Mouse (Mus musculus): ENCODE data around the gene Cks1b. TPM values are rescaled to one million over a fixed set of nuclear protein-coding genes. Genes with fewer than 3 reads are reported as not detected.
A peak's percentile ranks its signal among the peaks of the same experiment; 100 is the strongest.

Gene Cks1b
- 1.6 and 2.4 TPM in 2 replicates for total RNA-seq (2017)

DNA sequence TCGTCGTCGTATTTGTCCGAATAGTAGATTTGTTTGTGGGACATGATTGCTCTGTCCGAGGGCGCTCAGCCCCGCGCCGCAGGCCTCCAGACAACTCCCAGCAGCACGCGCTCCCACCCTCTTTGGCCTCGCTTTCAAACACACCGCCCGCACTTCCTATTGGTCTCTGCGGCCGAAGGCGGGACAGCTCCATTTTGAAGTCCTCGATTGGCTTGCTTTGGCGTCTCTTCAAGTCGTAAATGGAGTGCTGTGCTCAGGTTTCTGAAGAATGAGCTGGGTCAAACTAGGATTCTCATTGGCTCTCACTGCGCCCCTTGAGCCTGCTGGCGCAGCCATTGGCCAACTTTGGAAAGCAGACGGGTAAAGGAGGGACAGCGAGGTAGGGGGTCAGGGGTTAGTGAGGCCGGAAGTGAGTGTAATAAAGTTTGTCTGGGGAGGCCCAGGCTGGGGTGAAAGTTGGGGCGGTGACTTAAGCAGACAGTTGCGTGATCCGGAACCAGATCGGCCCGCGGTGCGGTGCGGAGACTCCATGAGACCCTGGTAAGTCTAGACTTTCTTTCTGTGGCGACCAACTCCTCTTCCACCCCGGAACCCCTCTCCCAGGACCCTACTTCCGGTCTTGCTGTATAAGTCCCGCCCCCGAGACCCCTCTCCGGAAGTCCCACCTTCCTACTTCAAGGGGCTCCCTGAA, at the start of gene Cks1b, which contains the start of gene Shc1:
TSS of gene Cks1b (minus strand) at position 214 of the 691 bp plus-strand sequence.
TSS of gene Shc1 (plus strand) at position 274 of the 691 bp plus-strand sequence.
- ATAC-seq (ENCODE audit: extremely low read depth, insufficient number of reproducible peaks, low FRiP score, poor library complexity, severe bottlenecking) = peak; percentile 91

DNA sequence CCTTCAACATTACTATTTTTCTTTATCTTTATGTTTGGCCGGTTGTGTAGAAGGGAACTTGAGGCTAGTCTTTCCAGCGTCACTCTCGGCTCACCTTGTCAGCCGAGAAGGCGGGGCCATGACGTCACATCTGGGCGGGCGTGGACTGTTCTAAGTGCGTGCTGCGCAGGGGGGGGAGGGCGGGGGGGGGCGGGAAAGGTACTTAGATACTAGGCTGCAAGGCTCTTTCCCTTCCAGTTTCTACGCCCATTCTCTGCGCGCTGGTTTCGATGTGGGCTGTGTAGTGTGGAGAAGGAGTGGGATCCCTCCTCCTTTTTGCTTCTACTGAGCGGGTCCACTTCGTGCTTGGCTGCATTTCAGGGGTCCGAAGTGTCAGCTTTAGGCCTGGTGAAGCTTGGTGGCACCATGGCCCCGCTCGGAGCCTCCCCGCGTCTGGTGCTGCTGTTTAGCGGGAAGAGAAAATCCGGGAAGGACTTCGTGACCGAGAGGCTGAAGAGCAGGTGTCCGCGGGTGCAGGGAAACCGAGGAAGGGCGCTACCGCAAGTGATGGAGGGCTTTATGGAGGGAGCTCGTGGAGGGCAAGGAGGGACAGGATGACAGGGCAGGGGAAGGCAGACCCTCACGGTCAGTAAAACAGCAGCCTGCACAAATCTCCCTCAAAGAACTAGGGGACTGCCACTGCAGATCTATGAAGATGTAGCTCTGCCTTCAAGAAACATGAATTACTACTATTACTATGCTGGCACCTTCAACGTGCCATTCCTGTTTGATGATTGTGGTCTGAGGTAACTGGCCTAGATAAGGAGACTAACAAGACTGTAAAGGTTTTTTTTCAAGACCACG, 41.0 kb upstream of the Cks1b start:
- peak; percentile 78 for ATAC-seq (ENCODE audit: extremely low read depth, insufficient number of reproducible peaks, low FRiP score, poor library complexity, severe bottlenecking)

DNA sequence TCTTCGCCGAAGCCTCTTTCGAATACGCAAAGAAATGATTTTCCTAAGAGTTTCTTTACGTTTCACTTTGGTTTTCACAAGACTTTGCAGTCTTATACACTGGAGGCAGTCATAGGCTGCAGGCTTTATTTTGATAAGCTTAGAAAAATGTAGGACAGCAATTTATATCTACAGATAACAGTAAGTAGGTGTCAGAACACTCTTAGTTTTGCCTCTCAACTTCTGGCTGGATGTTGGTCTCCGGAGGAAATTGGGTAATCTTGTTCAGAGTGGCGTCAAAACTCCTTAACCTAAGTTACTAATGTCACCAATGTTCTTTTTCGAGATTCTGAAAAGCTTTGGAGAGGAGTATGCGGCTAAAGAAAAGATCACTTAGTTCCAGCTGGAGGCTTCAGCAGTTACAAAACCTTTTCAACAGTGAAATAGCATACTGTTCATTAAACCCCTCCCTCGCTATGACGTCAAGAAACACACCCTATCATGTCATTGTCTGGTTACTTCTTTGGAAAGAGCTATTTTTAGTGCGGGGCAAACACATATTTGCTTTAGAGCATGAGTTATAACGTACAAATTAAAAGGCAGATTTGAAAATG, 40.3 kb upstream of the Cks1b start:
- ATAC-seq (ENCODE audit: extremely low read depth, insufficient number of reproducible peaks, low FRiP score, poor library complexity, severe bottlenecking) = peak; percentile 52

DNA sequence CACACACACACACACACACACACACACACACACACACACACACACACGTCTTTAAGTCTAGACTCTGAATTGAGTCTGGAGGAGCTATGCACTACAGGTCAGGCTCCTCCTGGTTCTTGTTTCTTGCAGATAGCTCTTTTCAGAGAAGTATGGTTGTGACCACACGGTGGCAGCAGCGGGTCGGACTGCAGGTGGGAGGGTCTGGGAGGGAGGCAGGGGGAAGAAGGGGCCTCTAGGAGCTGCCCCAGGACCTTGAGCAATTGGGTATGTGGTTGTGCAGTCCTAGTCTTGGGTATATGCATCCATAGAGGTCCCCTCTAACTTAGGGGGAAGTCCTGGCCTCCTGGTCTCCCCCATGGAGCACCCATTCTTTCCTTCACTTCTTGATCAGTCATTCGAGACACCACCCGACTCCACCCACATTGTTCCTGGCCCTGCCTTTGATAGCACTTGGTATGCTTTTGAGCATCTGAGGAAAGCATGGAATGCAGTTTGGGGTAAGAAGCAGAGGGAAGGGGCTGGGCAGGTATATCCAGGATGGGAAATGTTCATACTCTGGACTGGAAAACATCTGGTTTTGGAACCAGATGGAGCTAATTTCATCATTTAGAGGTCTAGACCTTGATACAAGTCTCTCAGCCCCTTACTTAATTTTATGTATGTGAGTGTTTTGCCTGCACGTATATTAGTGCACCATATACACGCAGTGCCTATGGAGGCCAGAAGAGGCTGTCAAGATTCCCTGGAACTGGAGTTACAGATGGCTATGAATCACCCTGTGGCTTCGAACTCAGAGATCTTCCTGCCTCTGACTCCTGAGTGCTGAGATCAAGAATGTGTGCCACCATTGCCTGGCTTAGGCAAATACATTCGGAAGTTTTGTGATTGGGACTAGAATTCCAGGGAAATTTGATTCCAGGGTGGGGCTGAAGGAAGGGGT, 38.8 kb upstream of the Cks1b start:
- ATAC-seq (ENCODE audit: extremely low read depth, insufficient number of reproducible peaks, low FRiP score, poor library complexity, severe bottlenecking) = peak; percentile 68

DNA sequence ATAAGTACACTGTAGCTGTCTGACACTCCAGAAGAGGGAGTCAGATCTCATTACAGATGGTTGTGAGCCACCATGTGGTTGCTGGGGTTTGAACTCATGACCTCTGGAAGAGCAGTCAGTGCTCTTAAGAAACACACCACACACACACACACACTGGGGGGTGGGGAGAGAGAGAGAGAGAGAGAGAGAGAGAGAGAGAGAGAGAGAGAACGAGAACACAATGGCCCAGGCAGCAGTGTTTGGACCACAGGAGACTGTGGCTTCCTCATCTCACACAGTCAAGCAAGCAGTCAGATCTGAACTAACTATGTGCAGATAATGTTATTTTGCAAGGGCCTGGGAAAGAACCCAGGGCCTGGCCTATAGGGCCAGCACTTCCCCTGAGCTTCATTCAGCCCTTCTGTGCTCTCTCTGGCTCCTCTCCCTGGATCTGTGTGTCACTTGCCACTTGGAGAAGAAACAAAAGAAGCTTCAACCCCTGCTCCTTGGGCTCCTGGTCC, 37.7 kb upstream of the Cks1b start:
- no peak for ATAC-seq (ENCODE audit: extremely low read depth, insufficient number of reproducible peaks, low FRiP score, poor library complexity, severe bottlenecking)

DNA sequence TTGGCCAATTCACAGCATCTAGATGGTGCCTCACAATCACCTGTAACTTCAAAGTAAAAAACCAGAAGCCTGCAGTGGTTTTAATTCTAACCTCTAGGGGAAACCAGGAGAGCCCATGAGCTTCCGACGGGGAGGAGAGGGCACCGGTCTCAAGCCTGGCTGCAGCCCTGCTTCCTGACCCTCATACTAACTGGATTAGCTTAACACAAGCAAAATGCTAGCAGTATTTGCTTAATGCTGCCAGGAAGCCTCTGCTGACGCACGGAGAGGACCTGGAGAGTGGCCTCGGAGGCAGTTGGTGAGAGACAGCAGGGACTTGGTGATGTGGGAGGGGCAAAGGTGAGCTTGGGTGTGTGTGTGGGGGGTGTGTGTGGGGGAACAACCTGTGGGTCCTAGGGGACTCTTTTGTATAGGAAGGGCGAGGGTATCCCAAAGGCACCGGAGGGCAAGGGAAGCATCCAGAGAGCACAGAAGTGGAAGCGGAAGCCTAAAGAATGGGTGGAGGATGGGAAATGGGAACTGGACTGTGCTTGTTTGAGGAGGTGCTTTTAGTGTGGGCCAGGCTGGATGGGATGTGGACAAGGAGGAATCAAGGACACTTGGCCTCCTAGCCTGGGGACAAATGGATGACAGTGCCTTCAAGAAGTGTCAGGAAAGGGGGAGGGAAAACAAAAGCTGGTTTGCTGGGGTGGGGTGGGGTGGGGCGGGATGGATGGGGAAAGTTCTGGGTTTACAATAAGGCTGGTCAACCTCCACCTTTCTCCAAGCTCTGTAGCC, 36.4 kb upstream of the Cks1b start, which contains the start of gene Pmvk:
TSS of gene Pmvk (plus strand) at position 141 of the 777 bp plus-strand sequence.
- ATAC-seq (ENCODE audit: extremely low read depth, insufficient number of reproducible peaks, low FRiP score, poor library complexity, severe bottlenecking) = no peak

DNA sequence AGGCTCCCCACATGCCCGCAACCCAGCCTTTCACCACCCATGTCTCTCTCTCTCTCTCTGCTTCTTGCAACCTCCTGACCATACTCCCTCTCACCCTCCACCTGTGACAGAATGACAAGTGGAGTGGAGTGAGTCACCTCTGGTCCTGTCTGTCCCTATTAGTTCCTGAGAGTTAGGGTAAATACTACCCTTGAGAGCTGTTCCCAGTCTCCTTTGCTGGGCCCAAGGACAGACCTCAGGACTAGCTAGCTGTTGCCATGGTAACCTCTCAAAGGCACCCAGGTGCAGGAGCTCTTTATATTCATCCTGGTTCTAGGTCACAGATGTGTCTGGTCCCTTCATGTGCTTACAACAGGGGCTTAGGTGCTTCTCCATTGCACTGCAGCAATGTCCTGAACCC, 33.7 kb upstream of the Cks1b start:
- no peak for ATAC-seq (ENCODE audit: extremely low read depth, insufficient number of reproducible peaks, low FRiP score, poor library complexity, severe bottlenecking)

DNA sequence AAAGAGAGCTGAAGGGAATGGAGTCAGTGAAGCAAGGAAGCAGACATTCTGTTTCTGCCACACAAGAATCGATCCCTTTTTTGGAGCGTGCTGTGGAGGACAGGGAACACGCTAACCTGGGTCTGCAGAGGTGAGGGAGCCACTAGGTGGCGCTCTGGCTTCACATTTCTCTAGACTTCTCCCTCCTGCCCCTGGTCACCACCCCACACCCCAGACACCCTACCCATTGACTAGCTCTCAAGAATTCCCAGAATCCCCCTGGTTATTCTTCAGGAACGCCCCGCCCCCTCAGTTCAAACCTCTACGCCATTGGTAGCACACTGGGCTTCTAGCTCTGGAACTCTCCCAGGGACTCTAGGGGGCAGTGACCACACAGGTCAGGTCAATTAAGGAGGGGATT, 31.4 kb upstream of the Cks1b start:
- peak; percentile 61 for ATAC-seq (ENCODE audit: extremely low read depth, insufficient number of reproducible peaks, low FRiP score, poor library complexity, severe bottlenecking)

DNA sequence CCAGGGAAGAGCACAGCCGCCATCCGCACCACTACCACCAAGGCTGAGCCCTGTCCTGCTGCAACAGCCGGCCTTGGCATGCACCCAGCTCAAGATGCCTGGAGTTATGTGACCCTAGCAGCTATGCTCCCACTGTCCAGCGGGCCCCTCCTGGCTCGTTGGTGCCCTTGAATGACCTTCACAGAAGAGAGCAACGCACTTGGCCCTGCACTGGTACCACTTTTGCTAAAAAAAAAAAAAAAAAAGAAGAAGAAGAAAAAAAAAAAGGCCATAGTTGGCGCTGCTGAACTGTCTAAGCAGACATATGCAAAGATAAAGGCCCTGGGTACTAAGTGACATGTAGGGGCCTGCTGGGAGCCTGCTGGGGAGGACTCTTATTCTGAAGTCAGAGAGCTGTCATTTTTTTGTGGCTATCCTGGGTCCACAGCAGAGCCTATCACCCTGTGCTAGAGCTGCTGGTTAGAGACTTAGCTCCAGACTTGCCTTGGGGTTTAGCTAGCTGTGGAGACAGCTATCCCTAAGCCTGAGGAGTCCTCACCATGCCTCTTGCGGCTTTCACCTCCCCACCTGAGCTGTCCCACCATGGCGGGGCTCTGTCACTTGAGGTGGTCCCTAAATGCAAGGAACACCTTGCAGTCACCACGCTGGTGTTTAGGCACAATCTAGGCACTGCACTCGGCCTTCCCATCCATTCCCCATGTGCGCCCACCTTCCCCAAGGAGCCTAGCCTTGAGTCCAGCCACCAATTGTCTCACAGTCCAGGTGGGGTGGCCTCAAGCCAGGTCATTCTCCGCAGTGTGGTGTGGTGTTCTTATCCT, 30.7 kb upstream of the Cks1b start:
- peak; percentile 24; the same call in 1 of the 2 replicates for ATAC-seq (ENCODE audit: extremely low read depth, insufficient number of reproducible peaks, low FRiP score, poor library complexity, severe bottlenecking)

DNA sequence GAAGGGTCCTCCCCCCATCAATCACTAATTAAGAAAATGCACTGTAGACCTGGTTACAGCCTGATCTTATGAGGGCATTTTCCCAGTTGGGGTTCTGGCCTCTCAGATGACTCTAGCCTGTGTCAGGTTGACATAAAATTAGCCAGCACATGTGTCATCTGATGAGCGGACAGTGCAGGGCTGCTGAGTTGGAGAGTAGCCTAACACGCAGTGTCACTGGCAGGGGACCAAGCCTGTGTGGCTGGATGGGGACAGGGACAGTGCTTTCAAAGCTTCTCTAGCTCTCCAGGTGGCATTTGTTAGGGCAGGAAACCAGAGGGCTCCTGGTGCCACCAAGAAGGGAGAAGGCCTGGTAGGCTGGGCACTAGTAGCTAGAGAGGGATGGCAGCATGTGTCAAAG, 22.5 kb upstream of the Cks1b start:
- ATAC-seq (ENCODE audit: extremely low read depth, insufficient number of reproducible peaks, low FRiP score, poor library complexity, severe bottlenecking) = no peak

DNA sequence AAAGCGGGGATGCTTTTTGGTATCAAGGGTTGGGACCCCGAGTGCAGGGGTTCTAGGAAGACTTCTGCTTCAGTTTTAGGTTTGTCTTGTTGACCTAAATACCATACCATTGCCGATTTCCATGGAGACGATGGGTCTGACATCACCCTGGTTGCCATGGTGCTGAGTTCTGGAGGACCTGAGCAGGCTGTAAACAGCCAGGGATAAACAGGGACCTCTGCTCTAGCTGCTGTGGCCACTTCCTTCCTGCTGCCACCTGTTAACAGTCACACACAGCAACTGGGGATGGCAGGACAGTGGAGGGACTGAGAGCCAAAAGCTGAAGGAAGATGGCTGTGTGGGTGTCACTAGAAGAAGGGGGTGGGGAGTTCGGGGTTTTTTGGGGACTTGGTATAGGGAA, 19.1 kb upstream of the Cks1b start:
- ATAC-seq (ENCODE audit: extremely low read depth, insufficient number of reproducible peaks, low FRiP score, poor library complexity, severe bottlenecking) = peak; percentile 87

DNA sequence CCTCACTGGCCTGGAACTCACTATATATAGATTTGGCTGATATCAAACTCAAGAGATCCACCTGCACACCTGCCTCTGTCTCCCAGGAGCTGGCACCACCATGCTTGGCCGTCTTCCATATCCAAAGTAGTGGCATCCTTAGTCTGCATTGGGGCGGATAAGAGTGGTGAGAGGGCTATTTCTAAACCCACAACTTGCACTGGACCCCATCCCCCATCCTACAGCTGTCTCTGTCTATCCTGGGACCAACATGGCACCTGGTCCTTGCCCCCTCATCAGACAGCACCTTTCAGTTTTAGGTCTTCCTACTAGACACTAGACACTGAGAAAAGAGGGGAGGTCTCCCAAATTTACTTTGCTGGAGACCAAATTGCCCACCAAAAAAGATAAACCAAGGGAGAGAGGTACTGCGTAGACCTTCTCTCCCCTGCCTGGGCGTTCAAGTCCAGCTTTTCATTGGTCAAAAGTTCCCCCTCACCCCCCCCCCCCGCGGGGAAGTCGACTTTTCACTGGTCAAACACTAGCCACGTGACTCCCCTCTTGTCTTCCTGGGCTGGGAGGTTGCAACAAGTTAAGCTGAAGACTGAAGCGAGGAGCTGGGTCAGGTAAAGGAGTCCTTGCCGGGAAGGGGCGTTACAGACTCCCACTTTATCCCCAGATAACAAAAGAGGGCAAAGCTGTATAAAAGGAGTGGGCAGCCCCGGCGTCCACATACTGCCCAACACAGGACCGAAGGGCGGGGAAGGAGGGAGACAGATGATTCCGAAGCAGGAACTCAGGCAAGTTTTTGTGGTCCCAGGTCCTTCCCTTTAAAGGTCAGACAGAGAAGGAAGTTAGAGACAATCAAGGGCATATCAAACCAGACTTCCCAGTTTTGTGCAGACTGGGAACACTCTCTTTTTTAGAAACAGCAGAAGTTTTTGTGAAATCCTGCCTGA, 18.3 kb upstream of the Cks1b start, which contains the start of gene Pbxip1:
TSS of gene Pbxip1 (plus strand) at position 531 of the 938 bp plus-strand sequence.
- ATAC-seq (ENCODE audit: extremely low read depth, insufficient number of reproducible peaks, low FRiP score, poor library complexity, severe bottlenecking) = peak; percentile 51

DNA sequence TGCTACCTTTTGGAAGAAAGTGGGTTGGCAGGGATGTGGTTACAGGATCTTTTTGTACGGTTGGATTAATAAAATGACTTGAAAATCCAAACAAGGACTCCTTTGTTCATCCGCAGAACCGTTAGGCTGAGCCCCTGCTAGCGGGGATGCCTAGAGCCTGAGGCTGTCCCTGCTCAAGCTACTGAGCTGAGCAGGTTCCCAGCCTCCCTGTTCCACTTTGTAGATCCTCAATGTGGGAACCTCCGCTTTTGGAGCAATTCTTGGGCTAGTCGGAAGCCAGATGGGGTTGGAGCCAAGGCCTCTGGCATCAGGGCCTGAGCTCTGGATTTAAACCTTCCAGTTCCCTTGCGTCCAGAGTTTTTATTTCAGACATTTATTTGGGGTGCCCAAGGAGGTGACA, 16.9 kb upstream of the Cks1b start:
- ATAC-seq (ENCODE audit: extremely low read depth, insufficient number of reproducible peaks, low FRiP score, poor library complexity, severe bottlenecking) = no peak

DNA sequence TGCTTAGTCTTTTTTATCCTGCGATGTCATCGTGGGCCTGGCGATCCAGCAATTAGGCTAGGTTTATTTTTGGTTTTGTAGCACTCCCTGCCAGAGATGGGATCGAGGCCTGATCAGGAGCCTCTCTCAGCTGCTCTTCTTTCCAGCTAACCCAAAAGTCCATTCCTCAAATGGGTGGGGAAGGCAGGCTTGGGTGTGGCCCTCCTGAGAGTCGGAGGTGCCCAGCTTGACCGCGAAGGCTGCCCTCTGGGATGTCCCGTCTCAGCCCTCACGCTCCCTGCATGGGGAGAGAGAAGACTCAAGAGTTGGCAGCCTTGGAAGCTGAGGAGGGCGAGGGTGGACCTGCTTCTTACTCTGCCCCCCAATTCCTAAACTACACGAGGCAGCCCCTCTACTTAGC, 16.3 kb upstream of the Cks1b start:
- ATAC-seq (ENCODE audit: extremely low read depth, insufficient number of reproducible peaks, low FRiP score, poor library complexity, severe bottlenecking) = no peak

DNA sequence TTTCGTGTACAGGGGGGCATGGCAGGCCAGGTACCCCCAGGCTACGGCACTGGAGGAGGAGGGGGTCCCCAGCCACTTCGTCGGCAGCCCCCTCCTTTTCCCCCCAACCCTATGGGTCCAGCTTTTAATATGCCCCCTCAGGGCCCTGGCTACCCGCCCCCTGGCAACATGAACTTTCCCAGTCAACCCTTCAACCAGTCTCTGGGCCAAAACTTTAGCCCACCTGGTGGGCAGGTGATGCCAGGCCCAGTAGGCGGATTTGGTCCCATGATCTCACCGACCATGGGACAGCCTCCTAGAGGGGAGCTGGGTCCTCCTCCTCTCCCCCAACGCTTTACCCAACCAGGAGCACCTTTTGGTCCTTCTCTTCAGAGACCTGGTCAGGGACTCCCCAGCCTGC, 14.4 kb upstream of the Cks1b start:
- no peak for ATAC-seq (ENCODE audit: extremely low read depth, insufficient number of reproducible peaks, low FRiP score, poor library complexity, severe bottlenecking)

Data from neutrophil, adult 5-6 weeks (primary cell).